Mouse (Mus musculus): Measurements from ENCODE around the gene Capn12.

Gene Capn12

GRCm38 (mm10) chr7:28939418-28940183 is 58.4 kb downstream of the Capn12 start:
- in situ Hi-C loops (cut with MboI; ENCODE audit: unreplicated experiment in 2 of 2), result no loop called here

- in situ Hi-C loops (cut with MboI; ENCODE audit: unreplicated experiment in 2 of 2), result no loop called here
Measured at GRCm38 (mm10) chr7:28941129-28941528, 59.9 kb downstream of the Capn12 start.

DNA sequence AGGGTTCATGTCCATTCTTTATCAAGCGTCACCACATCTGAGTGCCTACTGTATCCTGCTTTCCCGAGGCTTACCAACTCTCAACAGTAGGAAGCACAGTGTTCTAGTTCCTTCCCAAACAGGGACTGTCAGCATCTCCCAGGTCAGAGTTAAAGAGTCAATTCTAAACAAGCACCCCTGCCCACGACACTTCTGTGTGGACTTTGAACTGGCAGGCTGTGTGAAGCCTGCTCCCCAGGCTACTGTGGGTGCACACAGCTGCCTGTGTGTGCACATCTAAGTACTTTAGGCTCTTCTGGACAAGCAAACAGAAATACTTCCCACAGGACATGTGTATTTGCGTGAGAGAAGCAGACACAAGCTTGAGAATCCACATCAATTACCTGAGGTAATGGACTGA is 60.3 kb downstream of the Capn12 start:
- in situ Hi-C loops (cut with MboI; ENCODE audit: unreplicated experiment in 2 of 2), result no loop called here
